ENCODE assay signal across 17 mouse cellular contexts in the genomic region with DNA sequence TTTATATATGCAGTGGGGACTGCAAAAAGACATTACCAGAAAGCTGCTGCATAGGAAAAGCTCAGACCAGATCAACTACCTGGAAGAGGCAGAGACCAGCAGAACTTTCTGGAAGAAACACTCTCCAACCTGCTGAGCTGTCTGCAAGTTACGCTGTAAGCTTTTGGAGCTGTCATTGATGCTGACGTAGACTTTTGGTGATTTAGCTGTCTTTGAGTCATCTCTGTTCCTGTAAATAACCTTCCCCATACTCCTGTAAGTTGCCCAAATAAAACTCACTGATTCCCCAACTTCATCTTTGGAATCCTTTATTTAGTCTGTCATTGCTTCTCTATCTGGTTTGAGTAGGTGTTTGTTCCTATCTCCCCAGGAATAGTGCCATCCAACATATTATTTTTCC.
"Had no signal": no experiment of that assay in that cellular context is flagged by ENCODE, and none has a peak within 500 bp of the region (broad histone marks: within the 10 kb centered on the region; RNA-seq: fewer than 3 reads in every experiment).

No protein-coding gene starts in this region.

- DNase-seq: left cerebral cortex, postnatal 4 days; liver; liver, embryonic 13.5 days; liver, postnatal 0 days; lung, adult 18-20 months; lung, adult 2 months; lung, embryonic 14.5 days; lung, postnatal 10 days; lung, postnatal 14 days; lung, postnatal 36 days; lung, postnatal 4 days; midbrain, embryonic 14.5 days had no signal

- ATAC-seq: liver, embryonic 12.5 days; liver, postnatal 0 days; lung, postnatal 0 days; midbrain, embryonic 13.5 days; midbrain, embryonic 15.5 days; midbrain, embryonic 16.5 days had no signal
